ENCODE assay signal across 8 mouse cellular contexts in the genomic region with DNA sequence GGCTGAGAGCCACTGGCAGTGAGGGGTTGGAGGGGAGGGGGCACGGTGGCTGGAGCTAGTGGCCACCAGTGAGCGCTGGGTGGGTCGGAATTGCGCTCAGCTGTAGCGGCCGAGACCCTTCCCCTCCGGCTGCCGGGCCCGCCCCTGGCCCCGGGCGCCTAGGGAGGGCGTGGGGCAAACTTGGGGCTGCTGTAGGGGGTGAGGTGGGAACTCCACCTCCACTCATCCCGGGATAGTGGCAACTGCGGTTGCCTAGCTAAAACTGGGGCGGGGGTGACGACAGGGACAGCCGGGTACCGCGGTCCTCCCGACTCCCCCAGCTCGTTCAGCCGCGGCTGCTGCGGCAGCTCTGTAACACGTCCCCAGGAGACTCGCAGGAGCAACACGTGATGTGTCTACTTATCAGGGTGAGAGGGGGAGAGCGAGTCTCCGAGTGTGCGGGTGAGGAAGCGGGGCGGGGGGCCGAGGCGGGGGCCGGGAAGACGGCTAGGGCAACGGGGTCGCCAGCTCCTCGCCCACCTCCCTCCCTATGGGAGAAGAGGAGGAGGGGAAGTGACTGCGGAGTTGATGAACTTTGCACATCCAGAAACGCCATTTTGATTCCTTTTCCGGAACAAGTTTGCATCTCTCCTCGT. TPM values are rescaled to one million over a fixed set of nuclear protein-coding genes. Genes with fewer than 3 reads are reported as not detected.
DNase-seq lines count a peak whose midpoint lies in the region; ATAC-seq lines count a peak whose summit lies in the region.

No protein-coding gene starts in this region.

- DNase-seq in CD4-positive, CD25-positive, alpha-beta regulatory T cell, adult 2 months (ENCODE audit: low read depth, low spot score): peak; percentile 76
- peak; percentile 87 for DNase-seq in adrenal gland, adult 2 months
- DNase-seq in forebrain, embryonic 11.5 days (ENCODE audit: low spot score): peak; percentile 80
- DNase-seq in heart, postnatal 14 days: peak; percentile 68 to 70
- peak; percentile 62 to 71 for DNase-seq in kidney, postnatal 36 days
- DNase-seq in lung, postnatal 36 days: peak; percentile 73
- peak; percentile 84 for DNase-seq in retina, postnatal 1 day
- peak; percentile 79 for DNase-seq in thymus, postnatal 4 days

- peak overlapping the region; percentile 73 for H3K4me3 ChIP-seq in forebrain, embryonic 11.5 days (ENCODE audit: low read depth, low read length)

- H3K4me2 ChIP-seq in forebrain, embryonic 11.5 days (ENCODE audit: low read depth, low read length, severe bottlenecking): peak overlapping the region; percentile 94

- intact Hi-C loops in heart, postnatal 14 days (cut with DNase I): loop anchor here (5.0 kb wide), 2 partner anchors 117 to 358 kb away; no protein-coding TSS in a partner anchor

- no peak overlapping the region for H3K27ac ChIP-seq in forebrain, embryonic 11.5 days (ENCODE audit: low read depth, low read length)

- under 1% methylated on average over 42 of the region's 43 CpGs for WGBS in forebrain, embryonic 11.5 days

- H3K4me1 ChIP-seq in forebrain, embryonic 11.5 days (replicated peaks; ENCODE audit: control insufficient read depth, insufficient read depth, low read length): peaks cover 12% of the 10 kb centered on the region; the same call in 1 of the 2 replicates

- peak overlapping the region; percentile 71 for H3K9ac ChIP-seq in forebrain, embryonic 11.5 days (ENCODE audit: low read length)

- H3K27me3 ChIP-seq in forebrain, embryonic 11.5 days (ENCODE audit: control insufficient read depth, insufficient read depth, low read length): peaks cover 21% of the 10 kb centered on the region

- peak; percentile 62 for ATAC-seq in forebrain, embryonic 11.5 days (replicated peaks; ENCODE audit: low FRiP score)

- no peaks in the 10 kb centered on the region for H3K36me3 ChIP-seq in forebrain, embryonic 11.5 days (ENCODE audit: control insufficient read depth, insufficient read depth, low read length)

- H3K9me3 ChIP-seq in forebrain, embryonic 11.5 days (ENCODE audit: control insufficient read depth, low read length): no peaks in the 10 kb centered on the region

RNA-seq across cellular contexts. Expression of gene Rreb1, which starts 47.6 kb away (rescaled TPM):
- total RNA-seq in adrenal gland, adult 2 months (2021): 10 to 100 TPM; 51.5 to 57.6 TPM
- polyA plus RNA-seq in adrenal gland, adult 2 months (2012; rRNA removed): 28.9 and 40.9 TPM in 2 replicates
- polyA plus RNA-seq in forebrain, embryonic 11.5 days (2014; fragmentation: Nextera tagmentation; extraction: Ambion mirVana): 6.3 and 7.7 TPM in 2 replicates
- 10 to 100 TPM; 50.4 to 54.5 TPM for total RNA-seq in heart, postnatal 14 days (2021)
